Mouse (Mus musculus): ENCODE results near the gene Trim59.
A peak's percentile ranks its signal among the peaks of the same experiment; 100 is the strongest.

Trim59 gene

GRCm38 (mm10) chr3:69004437-69005337, 39.9 kb downstream of the Trim59 start, which contains the start of the genes Ift80 and Smc4:
Gene Ift80 (minus strand): TSS chr3:69004570.
Gene Smc4 (plus strand): TSS chr3:69004738.
- peak; percentile 97 to 98 for DNase-seq

- no peak for DNase-seq
Measured at GRCm38 (mm10) chr3:69004055-69004436, 40.5 kb downstream of the Trim59 start.

GRCm38 (mm10) chr3:69002781-69003180, 41.8 kb downstream of the Trim59 start:
- DNase-seq, result no peak

GRCm38 (mm10) chr3:68986550-68986949, 58.0 kb downstream of the Trim59 start:
- DNase-seq, result no peak

All from cerebellum, postnatal 10 days (tissue).